ENCODE assay signal across 11 mouse cellular contexts in the genomic region with DNA sequence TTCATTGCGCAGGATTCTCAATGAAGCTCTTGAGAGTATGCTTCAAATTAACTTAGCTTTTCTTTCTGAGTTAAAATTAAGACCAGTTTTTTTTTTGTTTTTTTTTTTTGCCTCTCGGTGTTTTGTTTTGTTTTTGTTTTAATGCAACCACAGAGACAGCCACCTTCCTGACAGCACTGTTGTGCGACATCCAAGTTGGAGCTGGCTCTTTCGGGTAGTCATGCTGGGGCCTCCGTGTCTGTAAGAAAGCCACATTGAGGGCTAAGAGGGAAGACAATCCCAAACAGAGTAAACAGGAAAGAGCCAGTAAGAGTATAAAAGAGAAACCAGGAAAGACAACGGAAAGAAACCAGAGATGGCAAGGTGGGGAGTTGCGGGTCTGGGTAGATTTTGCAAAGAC.
DNase-seq lines count a peak whose midpoint lies in the region; ATAC-seq and TF ChIP-seq lines count a peak whose summit lies in the region.
"Had no signal": no experiment of that assay in that cellular context is flagged by ENCODE, and none has a peak within 500 bp of the region (broad histone marks: within the 10 kb centered on the region; RNA-seq: fewer than 3 reads in every experiment).

No protein-coding gene starts in this region.

- 34% methylated on average over 7 of the region's 7 CpGs for WGBS in heart, adult 2 months
- 31% methylated on average over 7 of the region's 7 CpGs for WGBS in lung, embryonic 16.5 days

- TF ChIP-seq EP300 in heart, adult 2 months (IDR thresholded peaks at IDR 0.05; ENCODE audit: insufficient read depth, low read depth, low read length): no peak

- H3K36me3 ChIP-seq in heart, adult 2 months (ENCODE audit: control insufficient read depth, insufficient read depth, low read length): no peaks in the 10 kb centered on the region
- H3K36me3 ChIP-seq in lung, embryonic 16.5 days (ENCODE audit: control insufficient read depth, insufficient read depth, low read length): no peaks in the 10 kb centered on the region
- no peaks in the 10 kb centered on the region for H3K36me3 ChIP-seq in myocyte (ENCODE audit: control insufficient read depth, insufficient read depth)

- peak overlapping the region; percentile 78 for H3K27ac ChIP-seq in heart, adult 2 months
- peak overlapping the region; percentile 91 for H3K27ac ChIP-seq in lung, embryonic 16.5 days (ENCODE audit: low read length)
- H3K27ac ChIP-seq in left cerebral cortex, adult 2 months: no peak overlapping the region

- no peaks in the 10 kb centered on the region for H3K27me3 ChIP-seq in heart, adult 2 months (ENCODE audit: control insufficient read depth, insufficient read depth, low read length)
- no peaks in the 10 kb centered on the region for H3K27me3 ChIP-seq in lung, embryonic 16.5 days (ENCODE audit: control insufficient read depth, insufficient read depth, low read depth, low read length)
- no peaks in the 10 kb centered on the region for H3K27me3 ChIP-seq in myocyte (ENCODE audit: control insufficient read depth, insufficient read depth, insufficient read length)

- no peaks in the 10 kb centered on the region for H3K9me3 ChIP-seq in lung, embryonic 16.5 days (ENCODE audit: control insufficient read depth, low read length)

- no peak overlapping the region for H3K9ac ChIP-seq in heart, adult 2 months (ENCODE audit: low read depth, low read length)
- H3K9ac ChIP-seq in lung, embryonic 16.5 days (ENCODE audit: low read length): 0 out of 2 replicates have a peak overlapping the region, but pooled peaks have one; percentile 24

- no peak overlapping the region for H3ac ChIP-seq in myocyte (ENCODE audit: control insufficient read depth, insufficient read length)

- peak; percentile 26 to 35 for DNase-seq in heart, adult 2 months
- DNase-seq in heart, postnatal 4 days: no peak
- no peak for DNase-seq in lung, postnatal 36 days
- peak; percentile 8 to 25 for DNase-seq in gastrocnemius, postnatal 36 days
- no peak for DNase-seq in layer of hippocampus, adult 11-12 months (ENCODE audit: low spot score)
- DNase-seq in left cerebral cortex, adult 2 months (ENCODE audit: extremely low spot score in 1 of 2, low spot score in 2 of 2): no peak
- DNase-seq: right cerebral cortex, postnatal 14 days; thymus, postnatal 36 days had no signal

- no peak overlapping the region for H3K4me3 ChIP-seq in heart, adult 2 months
- no peak overlapping the region for H3K4me3 ChIP-seq in lung, embryonic 16.5 days (ENCODE audit: low read length)
- H3K4me3 ChIP-seq in myocyte: no peak overlapping the region
- no peak overlapping the region for H3K4me3 ChIP-seq in left cerebral cortex, adult 2 months

- no peak for ATAC-seq in lung, embryonic 16.5 days (ENCODE audit: low read depth)
- ATAC-seq: CD4-positive, CD25-positive, alpha-beta regulatory T cell, adult 4 months had no signal

- 0 out of 2 replicates have a peak overlapping the region, but pooled peaks have one; percentile 1 for H3K4me2 ChIP-seq in lung, embryonic 16.5 days (ENCODE audit: low read depth, low read length)
- peak overlapping the region; percentile 49 for H3K4me2 ChIP-seq in myocyte (ENCODE audit: low read depth)

- no peaks in the 10 kb centered on the region for H3K79me2 ChIP-seq in heart, adult 2 months (replicated peaks; ENCODE audit: control insufficient read depth, insufficient read depth, low read length)
- no peaks in the 10 kb centered on the region for H3K79me2 ChIP-seq in myocyte (ENCODE audit: control insufficient read depth, insufficient read depth)

- TF ChIP-seq POLR2A in heart, adult 2 months (IDR thresholded peaks at IDR 0.05; ENCODE audit: insufficient read depth, low read depth, low read length): no peak
- TF ChIP-seq POLR2A in myocyte (IDR thresholded peaks at IDR 0.05; ENCODE audit: insufficient read length, low read depth): no peak

- no peaks in the 10 kb centered on the region for H3K4me1 ChIP-seq in heart, adult 2 months (ENCODE audit: control insufficient read depth, insufficient read depth, low read length)
- 0 out of 2 replicates have a peak, but pooled peaks cover 3% of the 10 kb centered on the region for H3K4me1 ChIP-seq in lung, embryonic 16.5 days (replicated peaks; ENCODE audit: control insufficient read depth, insufficient read depth, low read length)

- intact Hi-C loops in heart, adult 2 months (cut with DNase I): no loop called here
- intact Hi-C loops in gastrocnemius, postnatal 36 days (cut with DNase I): loop anchor here (10.0 kb wide), 1 partner anchor 967 kb away; a partner anchor contains a TSS
- intact Hi-C loops in left cerebral cortex, adult 2 months (cut with DNase I): no loop called here

- TF ChIP-seq CTCF in heart, adult 2 months (IDR thresholded peaks at IDR 0.05): no peak
- TF ChIP-seq CTCF in left cerebral cortex, adult 2 months (IDR thresholded peaks at IDR 0.05): no peak

TF ChIP-seq in myocyte, 11 proteins besides CTCF, POLR2A, EP300 and RAD21:
- TF ChIP-seq MYOG (IDR thresholded peaks at IDR 0.05; ENCODE audit: control insufficient read depth in 1 of 3, insufficient read depth in 1 of 3, insufficient read length in 2 of 3, low read depth in 2 of 3) (no peak), MYOD1 (IDR thresholded peaks at IDR 0.05; ENCODE audit: control insufficient read depth in 1 of 3, insufficient read length in 2 of 3, low read depth in 2 of 3) (no peak), MAX (IDR thresholded peaks at IDR 0.05; ENCODE audit: low read depth) (no peak), POLR2AphosphoS2 (IDR thresholded peaks at IDR 0.05; ENCODE audit: insufficient read length, low read depth) (no peak), TCF12 (IDR thresholded peaks at IDR 0.05; ENCODE audit: insufficient read depth, poor library complexity, severe bottlenecking) (no peak), REST (IDR thresholded peaks at IDR 0.05; ENCODE audit: insufficient read depth, insufficient read length) (no peak), SRF (IDR thresholded peaks at IDR 0.05; ENCODE audit: control insufficient read depth, insufficient read length, low read depth) (no peak), USF1 (IDR thresholded peaks at IDR 0.05; ENCODE audit: low read depth) (no peak), TCF3 (IDR thresholded peaks at IDR 0.05; ENCODE audit: insufficient read length, low read depth) (no peak), E2F4 (IDR thresholded peaks at IDR 0.05; ENCODE audit: insufficient read depth) (no peak), CEBPB (IDR thresholded peaks at IDR 0.05; ENCODE audit: insufficient read depth, poor library complexity, severe bottlenecking) (no peak)
TF ChIP-seq in myocyte: peak in this region for 0.

Comparison
In these comparisons a context has a peak if more than half of its experiments do, and no peak if none do; other contexts are left out.
1. DNase-seq: peak in heart, adult 2 months (2 of 2) and gastrocnemius, postnatal 36 days (2 of 2); none in heart, postnatal 4 days (single experiment), lung, postnatal 36 days (single experiment), layer of hippocampus, adult 11-12 months (single experiment) and left cerebral cortex, adult 2 months (0 of 2).